Mouse (Mus musculus) spleen, adult 2 months (tissue): Measurements from ENCODE around the gene Arhgef3. TPM values are rescaled to one million over a fixed set of nuclear protein-coding genes. Genes with fewer than 3 reads are reported as not detected.

Experiments used
- DNase-seq, 2 experiments: peaks; one replicate each; pipeline versions ENCODE4 v3.0.0 to v3.0.0-alpha.2; 2012 to 2021; ENCODE audit warnings: low spot score in 2 of 2, low read depth in 1 of 2
- H3K27ac ChIP-seq: fragments of 200-500 bp; 2 replicates; pipeline ENCODE4 v1.5.1; 2012; ENCODE audit warnings: low read length, inconsistent platforms; ENCODE audit not compliant: insufficient read depth
- H3K27me3 ChIP-seq: fragments of 200-500 bp; 2 replicates; pipeline ENCODE4 v1.6.1; 2012; ENCODE audit warnings: mild to moderate bottlenecking, moderate library complexity, low read length, inconsistent platforms; ENCODE audit not compliant: control insufficient read depth, insufficient read depth
- H3K36me3 ChIP-seq: fragments of 200-500 bp; 2 replicates; pipeline ENCODE4 v1.6.1; 2012; ENCODE audit warnings: mild to moderate bottlenecking, low read length, inconsistent platforms; ENCODE audit not compliant: control insufficient read depth, insufficient read depth
- H3K4me1 ChIP-seq: fragments of 200-500 bp; 2 replicates; pipeline ENCODE4 v1.6.1; 2011; ENCODE audit warnings: inconsistent platforms; ENCODE audit not compliant: control insufficient read depth, insufficient read depth, insufficient read length
- H3K4me3 ChIP-seq: fragments of 200-500 bp; 2 replicates; pipeline ENCODE4 v1.5.1; 2011; ENCODE audit warnings: mild to moderate bottlenecking, inconsistent platforms; ENCODE audit not compliant: insufficient read depth, insufficient read length; ENCODE audit errors: extremely low read depth
- CTCF ChIP-seq: fragments of 200-500 bp; IDR thresholded peaks from 2 replicates; pipeline ENCODE4 v1.5.1; 2011; ENCODE audit warnings: mild to moderate bottlenecking, inconsistent platforms; ENCODE audit not compliant: insufficient read depth, insufficient read length, insufficient replicate concordance; ENCODE audit errors: extremely low read depth
- POLR2A ChIP-seq: fragments of 200-500 bp; IDR thresholded peaks from 2 replicates; pipeline ENCODE4 v1.6.1; 2011; ENCODE audit warnings: low read depth, low read length, inconsistent platforms
- WGBS: fragments of 180-500 bp; shearing (Covaris S2); methylation state at CpG from one replicate; pipeline ENCODE4 v1.1.7; 2018; 5-methylcytosine and 5-hydroxymethylcytosine counted together
- polyA plus RNA-seq: library from polyadenylated mRNA; depleted of rRNA; stranded (reverse); fragments of >200 nt; gene quantifications from 2 replicates; pipeline ENCODE4 v1.2.3, GENCODE M21; 2012; rRNA removed

Arhgef3 gene
- polyA plus RNA-seq, 1 experiment, result 21.1 TPM

DNA sequence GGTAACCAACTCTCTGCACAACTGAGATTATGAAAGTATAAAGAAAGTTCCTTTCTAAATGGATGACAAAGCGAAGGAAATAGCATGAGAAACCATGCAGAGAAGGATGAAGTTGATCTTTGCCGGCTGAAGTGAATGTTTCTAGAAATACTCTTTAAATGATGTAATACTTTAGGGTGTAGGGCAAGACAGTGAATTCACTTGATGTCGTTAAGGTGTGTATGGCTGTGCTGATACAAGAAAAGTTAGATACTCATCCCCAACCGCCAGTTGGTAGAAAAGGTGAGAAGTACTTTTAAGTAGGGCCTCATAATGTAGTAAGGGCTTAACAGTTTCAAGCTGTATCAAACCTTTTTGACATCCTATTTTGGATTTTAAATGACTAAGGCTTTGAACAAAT lies 315.6 kb downstream of the Arhgef3 start:
- TF ChIP-seq POLR2A (no peak), CTCF (no peak)
- H3K27me3 ChIP-seq, result no peaks in the 10 kb centered on the region
- H3K4me1 ChIP-seq, result peaks cover 5% of the 10 kb centered on the region; the same call in 1 of the 2 replicates
- H3K36me3 ChIP-seq, result peaks cover 1% of the 10 kb centered on the region; the same call in 1 of the 2 replicates
- WGBS, result 83% methylated on average over 4 of the region's 4 CpGs
- no peak for DNase-seq
- no peak overlapping the region; the same call in 1 of the 2 replicates for H3K4me3 ChIP-seq
- H3K27ac ChIP-seq, result no peak overlapping the region

- DNase-seq, result no peak
- H3K4me3 ChIP-seq, result no peak overlapping the region
- H3K27me3 ChIP-seq, result no peaks in the 10 kb centered on the region
- H3K4me1 ChIP-seq, result peaks cover 5% of the 10 kb centered on the region; the same call in 1 of the 2 replicates
- 96% methylated on average over 2 of the region's 2 CpGs for WGBS
- H3K36me3 ChIP-seq, result peaks cover 1% of the 10 kb centered on the region; the same call in 1 of the 2 replicates
- TF ChIP-seq CTCF (no peak), POLR2A (no peak)
- H3K27ac ChIP-seq, result no peak overlapping the region
Observed at GRCm38 (mm10) chr14:27432064-27432463, 317.4 kb downstream of the Arhgef3 start.

DNA sequence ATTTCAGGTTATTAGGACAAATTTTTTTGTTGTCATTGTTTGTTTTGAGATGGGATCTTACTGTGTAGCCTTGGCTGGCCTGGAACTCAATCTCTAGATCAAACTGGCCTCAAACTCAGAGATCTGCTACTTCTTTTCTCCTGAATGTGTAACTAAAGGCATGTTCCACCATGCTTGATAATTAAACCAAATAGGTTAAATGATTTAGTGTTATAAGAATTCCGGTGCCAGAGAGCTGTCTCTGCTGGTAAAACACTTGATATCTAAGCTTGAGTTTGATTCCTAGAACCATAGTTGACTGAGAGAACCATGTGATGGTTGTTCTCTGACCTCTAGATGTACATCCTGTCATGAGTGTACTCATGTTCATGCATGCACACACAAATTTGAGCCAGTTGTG lies 321.4 kb downstream of the Arhgef3 start:
- Histone ChIP-seq H3K27me3 (no peaks in the 10 kb centered on the region), H3K4me1 (no peaks in the 10 kb centered on the region), H3K36me3 (peaks cover 5% of the 10 kb centered on the region), H3K4me3 (no peak overlapping the region), H3K27ac (no peak overlapping the region)
- 96% methylated on average over 1 of the region's 1 CpGs for WGBS
- no peak for DNase-seq
- TF ChIP-seq POLR2A (no peak), CTCF (no peak)

DNA sequence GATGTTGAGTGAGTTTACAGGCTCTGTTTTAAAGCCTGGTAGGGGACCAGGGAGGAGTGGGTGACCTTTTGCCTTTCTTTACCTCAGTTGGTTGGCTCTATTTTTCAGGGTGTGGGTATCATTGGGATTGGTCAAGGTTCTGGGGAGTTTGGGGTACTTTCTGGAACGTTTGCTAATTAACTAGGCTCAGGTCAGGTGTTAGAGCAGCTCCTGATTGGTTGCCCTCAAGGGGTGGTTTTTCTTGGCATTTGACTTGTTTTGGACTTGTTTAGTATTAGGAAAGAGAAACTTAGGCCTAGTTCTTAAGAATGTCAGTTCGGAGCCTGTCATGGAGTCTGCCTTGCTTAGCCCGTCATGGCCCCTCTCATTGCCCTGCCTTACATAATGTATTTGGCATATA lies 322.1 kb downstream of the Arhgef3 start:
- no peak for DNase-seq
- Histone ChIP-seq H3K4me3 (no peak overlapping the region), H3K27ac (no peak overlapping the region), H3K36me3 (peaks cover 5% of the 10 kb centered on the region), H3K27me3 (no peaks in the 10 kb centered on the region), H3K4me1 (no peaks in the 10 kb centered on the region)
- 94% methylated on average over 3 of the region's 3 CpGs for WGBS
- TF ChIP-seq CTCF (no peak), POLR2A (no peak)

DNA sequence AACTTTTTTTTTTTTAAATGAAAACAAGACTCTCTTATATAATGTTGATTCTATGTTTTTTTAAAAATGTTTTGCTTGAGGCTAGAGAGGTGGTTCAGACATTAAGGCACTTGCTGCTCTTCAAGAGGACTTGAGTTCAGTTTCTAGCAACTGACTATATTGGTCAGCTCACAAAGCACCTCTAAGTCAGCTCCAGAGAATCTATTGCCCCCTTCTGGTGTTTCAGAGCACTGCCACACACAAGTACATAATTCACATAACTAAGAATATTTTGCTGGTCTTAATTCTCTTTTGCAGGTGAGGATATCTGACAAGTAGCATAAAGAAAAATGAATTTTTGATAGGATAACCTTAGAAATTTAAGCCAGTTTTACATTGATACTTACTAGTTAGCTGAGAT lies 326.2 kb downstream of the Arhgef3 start:
- Histone ChIP-seq H3K27ac (no peak overlapping the region), H3K4me1 (no peaks in the 10 kb centered on the region), H3K4me3 (no peak overlapping the region), H3K27me3 (no peaks in the 10 kb centered on the region), H3K36me3 (peaks cover 13% of the 10 kb centered on the region)
- DNase-seq, result no peak
- no peak for TF ChIP-seq CTCF
- no peak for TF ChIP-seq POLR2A

GRCm38 (mm10) chr14:27444851-27445281 lies 330.2 kb downstream of the Arhgef3 start:
- H3K27me3 ChIP-seq, result no peaks in the 10 kb centered on the region
- H3K36me3 ChIP-seq, result peaks cover 22% of the 10 kb centered on the region
- H3K27ac ChIP-seq, result no peak overlapping the region
- TF ChIP-seq POLR2A (no peak), CTCF (no peak)
- 88% methylated on average over 2 of the region's 2 CpGs for WGBS
- H3K4me3 ChIP-seq, result no peak overlapping the region
- DNase-seq, result no peak
- H3K4me1 ChIP-seq, result no peaks in the 10 kb centered on the region

GRCm38 (mm10) chr14:27446963-27447362 lies 332.3 kb downstream of the Arhgef3 start:
- no peak overlapping the region for H3K4me3 ChIP-seq
- no peaks in the 10 kb centered on the region for H3K27me3 ChIP-seq
- WGBS, result 87% methylated on average over 4 of the region's 4 CpGs
- DNase-seq, result no peak
- peaks cover 17% of the 10 kb centered on the region for H3K36me3 ChIP-seq
- no peak for TF ChIP-seq CTCF
- H3K27ac ChIP-seq, result no peak overlapping the region
- no peaks in the 10 kb centered on the region for H3K4me1 ChIP-seq

Other genes with a start within 250 kb of the Arhgef3 start
- not detected in 2 replicates for gene Asb14, start 220.3 kb upstream of the Arhgef3 start, polyA plus RNA-seq
- 2.5 and 2.7 TPM in 2 replicates for gene Appl1, start 143.7 kb upstream of the Arhgef3 start, polyA plus RNA-seq
- 0.09 TPM in 1 of 2 replicates, not detected in the other for gene Hesx1, start 120.5 kb upstream of the Arhgef3 start, polyA plus RNA-seq
- gene Il17rd, start 76.0 kb upstream of the Arhgef3 start, polyA plus RNA-seq, result 0.99 and 1.0 TPM in 2 replicates